8 mouse cellular contexts compared by ENCODE assay signal in the genomic region with DNA sequence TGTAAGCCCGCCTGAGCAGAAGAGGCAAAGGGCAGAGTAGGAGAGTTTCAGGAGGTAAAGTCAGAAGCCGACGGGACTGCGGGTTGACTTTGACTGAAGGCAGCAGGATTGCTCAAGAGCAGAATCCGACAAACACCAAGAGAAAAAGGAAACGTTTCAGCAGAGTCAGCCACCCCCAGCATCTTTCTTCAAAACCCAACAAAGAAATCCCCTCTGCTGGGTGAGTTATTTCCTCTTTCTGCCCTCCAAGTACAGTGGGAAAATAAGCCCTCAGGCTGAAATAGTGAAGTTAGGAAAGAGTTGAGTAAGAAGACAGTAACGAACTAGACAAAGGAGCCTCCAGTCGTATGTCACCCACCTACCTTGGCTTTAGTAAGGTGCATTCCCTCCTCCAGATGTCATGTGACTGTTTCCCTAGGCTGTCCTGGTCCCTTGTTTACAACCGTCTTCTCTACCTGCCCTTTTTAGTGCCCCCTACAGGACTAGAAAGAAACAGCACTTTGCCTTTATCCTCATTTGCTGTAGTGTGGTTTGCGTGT.
DNase-seq lines count a peak whose midpoint lies in the region; ATAC-seq lines count a peak whose summit lies in the region.

No protein-coding gene starts in this region.

- H3K4me2 ChIP-seq in neural tube, embryonic 11.5 days (ENCODE audit: low read depth): no peak overlapping the region
- no peak overlapping the region for H3K4me2 ChIP-seq in neural tube, embryonic 15.5 days
- 0 out of 2 replicates have a peak overlapping the region, but pooled peaks have one; percentile 6 for H3K4me2 ChIP-seq in kidney, embryonic 14.5 days (replicated peaks; ENCODE audit: low read depth, low read length)

- no peak overlapping the region for H3K4me3 ChIP-seq in neural tube, embryonic 11.5 days (ENCODE audit: low read depth, low read length)
- H3K4me3 ChIP-seq in neural tube, embryonic 15.5 days (replicated peaks): no peak overlapping the region
- H3K4me3 ChIP-seq in kidney, embryonic 14.5 days (ENCODE audit: low read length): no peak overlapping the region
- H3K4me3 ChIP-seq in macrophage (ENCODE audit: inconsistent target): peak overlapping the region; percentile 5; the same call in 1 of the 2 replicates

- 58% methylated on average over 10 of the region's 10 CpGs for WGBS in neural tube, embryonic 11.5 days
- WGBS in neural tube, embryonic 15.5 days: 62% methylated on average over 10 of the region's 10 CpGs
- 45% methylated on average over 10 of the region's 10 CpGs for WGBS in kidney, embryonic 14.5 days
- 0% methylated on average over 10 of the region's 10 CpGs for WGBS in macrophage (ENCODE audit: missing documents)

- 0 out of 2 replicates have a peak overlapping the region, but pooled peaks have one; percentile 20 for H3K27ac ChIP-seq in neural tube, embryonic 11.5 days (ENCODE audit: low read depth, low read length)
- no peak overlapping the region for H3K27ac ChIP-seq in neural tube, embryonic 15.5 days (replicated peaks)
- H3K27ac ChIP-seq in kidney, embryonic 14.5 days (ENCODE audit: low read depth, low read length): peak overlapping the region; percentile 26; the same call in 1 of the 2 replicates
- peak overlapping the region; percentile 99 for H3K27ac ChIP-seq in macrophage

- no peaks in the 10 kb centered on the region for H3K36me3 ChIP-seq in neural tube, embryonic 11.5 days (ENCODE audit: control insufficient read depth, insufficient read depth, low read length)
- no peaks in the 10 kb centered on the region for H3K36me3 ChIP-seq in neural tube, embryonic 15.5 days
- H3K36me3 ChIP-seq in kidney, embryonic 14.5 days (ENCODE audit: control insufficient read depth, insufficient read depth, low read length): no peaks in the 10 kb centered on the region
- no peaks in the 10 kb centered on the region for H3K36me3 ChIP-seq in macrophage (ENCODE audit: inconsistent target)

- H3K9ac ChIP-seq in neural tube, embryonic 11.5 days (ENCODE audit: low read length): no peak overlapping the region
- H3K9ac ChIP-seq in neural tube, embryonic 15.5 days (replicated peaks): no peak overlapping the region
- H3K9ac ChIP-seq in kidney, embryonic 14.5 days (ENCODE audit: low read depth, low read length): no peak overlapping the region

- H3K27me3 ChIP-seq in neural tube, embryonic 11.5 days (ENCODE audit: control insufficient read depth, insufficient read depth, low read length): no peaks in the 10 kb centered on the region
- H3K27me3 ChIP-seq in neural tube, embryonic 15.5 days (replicated peaks): no peaks in the 10 kb centered on the region
- H3K27me3 ChIP-seq in kidney, embryonic 14.5 days (ENCODE audit: control insufficient read depth, insufficient read depth, low read length): no peaks in the 10 kb centered on the region

- no peaks in the 10 kb centered on the region for H3K9me3 ChIP-seq in neural tube, embryonic 11.5 days (ENCODE audit: control insufficient read depth, low read length)
- H3K9me3 ChIP-seq in neural tube, embryonic 15.5 days (replicated peaks): no peaks in the 10 kb centered on the region
- no peaks in the 10 kb centered on the region for H3K9me3 ChIP-seq in kidney, embryonic 14.5 days (ENCODE audit: control insufficient read depth, low read length)

- peaks cover 3% of the 10 kb centered on the region; the same call in 1 of the 2 replicates for H3K4me1 ChIP-seq in neural tube, embryonic 11.5 days (ENCODE audit: control insufficient read depth, insufficient read depth, low read length)
- peaks cover 12% of the 10 kb centered on the region for H3K4me1 ChIP-seq in neural tube, embryonic 15.5 days
- H3K4me1 ChIP-seq in kidney, embryonic 14.5 days (ENCODE audit: control insufficient read depth, insufficient read depth, low read length): 0 out of 2 replicates have a peak, but pooled peaks cover 12% of the 10 kb centered on the region

- DNase-seq in neural tube, embryonic 11.5 days (ENCODE audit: low spot score): no peak
- peak; percentile 71 for DNase-seq in adrenal gland, postnatal 14 days
- peak; percentile 97 for DNase-seq in heart, adult 11 months
- peak; percentile 39 to 72 for DNase-seq in thymus, postnatal 10 days (ENCODE audit: low spot score in 2 of 2)
- no peak for DNase-seq in Muller cell, postnatal 12 days (ENCODE audit: inconsistent ontology term)

- no peaks in the 10 kb centered on the region for H3K79me2 ChIP-seq in macrophage (ENCODE audit: inconsistent target)

- no peak for ATAC-seq in neural tube, embryonic 11.5 days (ENCODE audit: insufficient read depth, low FRiP score, low TSS enrichment)
- ATAC-seq in neural tube, embryonic 15.5 days (ENCODE audit: low FRiP score): no peak
- no peak for ATAC-seq in kidney, embryonic 14.5 days (ENCODE audit: low FRiP score, low TSS enrichment)

Comparison
In these comparisons a context has a peak if more than half of its experiments do, and no peak if none do; other contexts are left out.
1. DNase-seq: peak in adrenal gland, postnatal 14 days (single experiment), heart, adult 11 months (single experiment) and thymus, postnatal 10 days (2 of 2); none in neural tube, embryonic 11.5 days (single experiment) and Muller cell, postnatal 12 days (single experiment).